Mouse (Mus musculus): Measurements from ENCODE around the gene Cnnm3.

Gene Cnnm3

GRCm38 (mm10) chr1:36497312-36497711 lies 14.4 kb upstream of the Cnnm3 start:
- DNase-seq (ENCODE audit: low read depth, low spot score), result no peak

- DNase-seq (ENCODE audit: low read depth, low spot score), result peak; percentile 82
Observed at GRCm38 (mm10) chr1:36501261-36501660, 10.4 kb upstream of the Cnnm3 start.

- no peak for DNase-seq (ENCODE audit: low read depth, low spot score)
Observed at GRCm38 (mm10) chr1:36508238-36508637, 3.4 kb upstream of the Cnnm3 start.

- peak; percentile 26 for DNase-seq (ENCODE audit: low read depth, low spot score)
Observed at GRCm38 (mm10) chr1:36512089-36512965, 660 bp downstream of the Cnnm3 start.

- DNase-seq (ENCODE audit: low read depth, low spot score), result no peak
Observed at GRCm38 (mm10) chr1:36512966-36513280, 1.3 kb downstream of the Cnnm3 start.

GRCm38 (mm10) chr1:36513310-36513709 lies 1.6 kb downstream of the Cnnm3 start:
- peak; percentile 30 for DNase-seq (ENCODE audit: low read depth, low spot score)

GRCm38 (mm10) chr1:36513718-36514117 lies 2.1 kb downstream of the Cnnm3 start:
- peak; percentile 68 for DNase-seq (ENCODE audit: low read depth, low spot score)

GRCm38 (mm10) chr1:36518259-36518658 lies 6.6 kb downstream of the Cnnm3 start:
- DNase-seq (ENCODE audit: low read depth, low spot score), result no peak

GRCm38 (mm10) chr1:36519626-36520025 lies 8.0 kb downstream of the Cnnm3 start:
- no peak for DNase-seq (ENCODE audit: low read depth, low spot score)

- no peak for DNase-seq (ENCODE audit: low read depth, low spot score)
Observed at GRCm38 (mm10) chr1:36522210-36522609, 10.5 kb downstream of the Cnnm3 start.

GRCm38 (mm10) chr1:36523332-36524013 lies 11.8 kb downstream of the Cnnm3 start:
- no peak for DNase-seq (ENCODE audit: low read depth, low spot score)

- no peak for DNase-seq (ENCODE audit: low read depth, low spot score)
Observed at GRCm38 (mm10) chr1:36524058-36524457, 12.4 kb downstream of the Cnnm3 start.

- DNase-seq (ENCODE audit: low read depth, low spot score), result no peak
Observed at GRCm38 (mm10) chr1:36525774-36526173, 14.1 kb downstream of the Cnnm3 start.

GRCm38 (mm10) chr1:36526903-36527302 lies 15.2 kb downstream of the Cnnm3 start:
- no peak for DNase-seq (ENCODE audit: low read depth, low spot score)

GRCm38 (mm10) chr1:36528351-36528750 lies 16.7 kb downstream of the Cnnm3 start:
- no peak for DNase-seq (ENCODE audit: low read depth, low spot score)

GRCm38 (mm10) chr1:36529274-36529673 lies 17.6 kb downstream of the Cnnm3 start:
- no peak for DNase-seq (ENCODE audit: low read depth, low spot score)

GRCm38 (mm10) chr1:36529875-36530274 lies 18.2 kb downstream of the Cnnm3 start:
- DNase-seq (ENCODE audit: low read depth, low spot score), result no peak

- no peak for DNase-seq (ENCODE audit: low read depth, low spot score)
Observed at GRCm38 (mm10) chr1:36530485-36530884, 18.8 kb downstream of the Cnnm3 start.

- DNase-seq (ENCODE audit: low read depth, low spot score), result no peak
Observed at GRCm38 (mm10) chr1:36530962-36531361, 19.3 kb downstream of the Cnnm3 start.

GRCm38 (mm10) chr1:36531461-36531860 lies 19.8 kb downstream of the Cnnm3 start:
- DNase-seq (ENCODE audit: low read depth, low spot score), result no peak

GRCm38 (mm10) chr1:36533546-36533945 lies 21.9 kb downstream of the Cnnm3 start:
- DNase-seq (ENCODE audit: low read depth, low spot score), result no peak

- no peak for DNase-seq (ENCODE audit: low read depth, low spot score)
Observed at GRCm38 (mm10) chr1:36534595-36535058, 23.0 kb downstream of the Cnnm3 start.

Data from 3T3-L1 (cell line).